Mouse (Mus musculus) liver, postnatal 0 days (tissue): Measurements from ENCODE around the gene Srl. TPM values are rescaled to one million over a fixed set of nuclear protein-coding genes. Genes with fewer than 3 reads are reported as not detected.

Source experiments
- ATAC-seq: fragments of 200-750 bp; cut with Nextera tagmentation; 2 replicates; pipeline ENCODE4 v1.8.0; 2017; ENCODE audit warnings: mild to moderate bottlenecking, moderate library complexity
- DNase-seq: peaks from one replicate; pipeline ENCODE4 v3.0.0-alpha.2; 2016
- H3K27ac ChIP-seq: fragments of 300-500 bp; sonication (generic); 2 replicates; pipeline ENCODE4 v1.5.1; 2014; ENCODE audit warnings: antibody characterized with exemption, moderate library complexity, mild to moderate bottlenecking, low read depth
- H3K27me3 ChIP-seq: fragments of 300-500 bp; sonication (generic); 2 replicates; pipeline ENCODE4 v1.6.1; 2014; ENCODE audit warnings: low read length, control low read depth, mixed read lengths; ENCODE audit not compliant: insufficient read depth
- H3K36me3 ChIP-seq: fragments of 300-500 bp; sonication (generic); replicated peaks from 2 replicates; pipeline ENCODE4 v1.6.1; 2014; ENCODE audit warnings: mild to moderate bottlenecking, control low read depth, low read length, moderate library complexity, mixed read lengths; ENCODE audit not compliant: insufficient read depth
- H3K4me1 ChIP-seq: fragments of 300-500 bp; sonication (generic); 2 replicates; pipeline ENCODE4 v1.6.1; 2014; ENCODE audit warnings: antibody characterized with exemption, mild to moderate bottlenecking, control low read depth; ENCODE audit not compliant: insufficient read depth
- H3K4me2 ChIP-seq: fragments of 300-500 bp; sonication (generic); 2 replicates; pipeline ENCODE4 v1.6.1; 2014; ENCODE audit warnings: low read depth, mild to moderate bottlenecking, low read length, moderate library complexity, mixed read lengths
- H3K4me3 ChIP-seq: fragments of 300-500 bp; sonication (generic); 2 replicates; pipeline ENCODE4 v1.5.1; 2014; ENCODE audit warnings: low read depth, low read length
- H3K9ac ChIP-seq: fragments of 300-500 bp; sonication (generic); replicated peaks from 2 replicates; pipeline ENCODE4 v1.6.1; 2014; ENCODE audit warnings: mild to moderate bottlenecking, moderate library complexity
- H3K9me3 ChIP-seq: fragments of 300-500 bp; sonication (generic); 2 replicates; pipeline ENCODE4 v1.6.1; 2016; ENCODE audit warnings: mild to moderate bottlenecking, control low read depth, low read length, mixed read lengths
- CTCF ChIP-seq: sonication (generic); IDR thresholded peaks from 2 replicates; pipeline ENCODE4 v1.5.1; 2016; ENCODE audit warnings: antibody characterized with exemption, low read depth
- EP300 ChIP-seq: IDR thresholded peaks from 2 replicates; pipeline ENCODE4 v1.6.1; 2016; ENCODE audit warnings: antibody characterized with exemption, low read depth, mild to moderate bottlenecking
- WGBS: fragments of 180-500 bp; shearing (Covaris S2); extraction: QIAGEN DNeasy Blood & Tissue Kit; methylation state at CpG from one replicate; pipeline ENCODE4 v1.1.7; 2014; ENCODE audit not compliant: insufficient replicate concordance; 5-methylcytosine and 5-hydroxymethylcytosine counted together
- polyA plus RNA-seq: library from polyadenylated mRNA; unstranded; fragments of >200 nt; fragmentation: Nextera tagmentation; extraction: Ambion mirVana; gene quantifications from 2 replicates; pipeline ENCODE4 v1.2.1, GENCODE M21; 2015

The Srl gene
- polyA plus RNA-seq, 1 experiment from 2014 or later, result 1.00 TPM

DNA sequence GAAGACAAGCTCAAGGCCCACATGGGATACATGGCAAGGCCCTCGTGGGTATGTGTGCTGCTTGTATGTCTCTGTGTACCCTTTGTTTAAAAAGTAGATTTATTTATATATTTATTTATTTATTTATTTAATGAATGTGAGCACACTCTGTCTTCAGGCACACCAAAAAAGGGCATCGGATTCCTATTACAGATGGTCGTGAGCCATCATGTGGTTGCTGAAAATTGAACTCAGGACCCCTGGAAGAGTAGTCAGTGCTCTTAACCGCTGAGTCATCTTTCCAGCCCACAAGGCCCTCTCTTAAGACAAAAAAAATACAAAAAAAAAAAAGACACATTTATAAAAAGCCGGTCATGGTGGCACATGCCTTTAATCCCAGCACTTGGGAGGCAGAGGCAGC is 6.0 kb upstream of the Srl start:
- TF ChIP-seq CTCF (no peak), EP300 (no peak)
- H3K4me1 ChIP-seq, result peaks cover 11% of the 10 kb centered on the region
- no peaks in the 10 kb centered on the region for H3K27me3 ChIP-seq
- DNase-seq (no peak), ATAC-seq (no peak)
- no peak overlapping the region for H3K27ac ChIP-seq
- peaks cover 35% of the 10 kb centered on the region for H3K36me3 ChIP-seq
- no peak overlapping the region for H3K4me3 ChIP-seq
- no peak overlapping the region for H3K9ac ChIP-seq
- H3K9me3 ChIP-seq, result no peaks in the 10 kb centered on the region
- 83% methylated on average over 5 of the region's 5 CpGs for WGBS
- H3K4me2 ChIP-seq, result no peak overlapping the region

DNA sequence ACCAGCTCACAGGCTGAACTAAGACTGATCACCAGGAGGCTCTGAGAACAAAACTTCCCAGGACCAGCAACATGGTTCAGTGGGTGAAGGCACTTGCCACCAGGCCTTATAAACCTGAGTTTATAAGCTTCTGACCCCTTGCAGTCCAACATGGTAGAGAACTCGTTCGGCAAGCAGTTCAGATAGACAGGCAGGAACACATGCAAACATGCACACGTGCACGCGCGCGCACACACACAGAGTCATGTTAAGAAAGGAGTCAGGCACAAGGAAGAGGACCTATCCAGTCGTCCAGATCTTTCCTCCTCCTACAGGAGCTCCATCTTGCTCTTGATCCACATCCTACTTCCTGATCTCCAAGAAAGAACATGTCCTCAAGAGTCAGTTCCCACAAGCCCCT is 5.2 kb upstream of the Srl start:
- DNase-seq (no peak), ATAC-seq (no peak)
- peaks cover 9% of the 10 kb centered on the region for H3K4me1 ChIP-seq
- H3K27ac ChIP-seq, result no peak overlapping the region
- TF ChIP-seq CTCF (no peak), EP300 (no peak)
- H3K4me3 ChIP-seq, result no peak overlapping the region
- H3K4me2 ChIP-seq, result no peak overlapping the region
- peaks cover 35% of the 10 kb centered on the region for H3K36me3 ChIP-seq
- no peak overlapping the region for H3K9ac ChIP-seq
- no peaks in the 10 kb centered on the region for H3K9me3 ChIP-seq
- WGBS, result 87% methylated on average over 8 of the region's 8 CpGs
- H3K27me3 ChIP-seq, result no peaks in the 10 kb centered on the region

DNA sequence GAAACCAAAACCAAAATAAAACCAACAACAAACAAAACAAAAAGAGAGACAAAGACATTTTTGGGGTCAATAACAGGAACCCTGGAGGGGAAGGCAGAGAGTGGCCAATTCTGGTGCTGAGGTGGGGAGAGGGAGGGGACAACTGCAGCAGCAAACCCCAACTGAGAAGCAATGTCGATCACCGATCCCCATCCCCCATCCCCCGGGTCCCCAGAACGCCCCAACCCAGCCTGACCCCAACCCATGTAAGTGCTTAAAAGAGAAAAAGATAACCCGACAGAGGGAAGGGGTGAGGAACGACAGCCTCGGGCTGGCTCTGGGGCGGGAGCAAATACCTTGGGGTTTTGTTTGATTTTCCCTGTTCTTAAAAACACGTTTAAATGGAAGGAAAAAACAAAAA is 3.2 kb upstream of the Srl start:
- H3K4me1 ChIP-seq, result peaks cover 6% of the 10 kb centered on the region; the same call in 1 of the 2 replicates
- H3K36me3 ChIP-seq, result peaks cover 28% of the 10 kb centered on the region
- no peaks in the 10 kb centered on the region for H3K9me3 ChIP-seq
- no peak overlapping the region for H3K27ac ChIP-seq
- no peaks in the 10 kb centered on the region for H3K27me3 ChIP-seq
- no peak for DNase-seq
- ATAC-seq, result no peak
- TF ChIP-seq CTCF (no peak), EP300 (no peak)
- no peak overlapping the region for H3K4me2 ChIP-seq
- H3K4me3 ChIP-seq, result no peak overlapping the region
- no peak overlapping the region for H3K9ac ChIP-seq
- WGBS, result 82% methylated on average over 9 of the region's 9 CpGs

DNA sequence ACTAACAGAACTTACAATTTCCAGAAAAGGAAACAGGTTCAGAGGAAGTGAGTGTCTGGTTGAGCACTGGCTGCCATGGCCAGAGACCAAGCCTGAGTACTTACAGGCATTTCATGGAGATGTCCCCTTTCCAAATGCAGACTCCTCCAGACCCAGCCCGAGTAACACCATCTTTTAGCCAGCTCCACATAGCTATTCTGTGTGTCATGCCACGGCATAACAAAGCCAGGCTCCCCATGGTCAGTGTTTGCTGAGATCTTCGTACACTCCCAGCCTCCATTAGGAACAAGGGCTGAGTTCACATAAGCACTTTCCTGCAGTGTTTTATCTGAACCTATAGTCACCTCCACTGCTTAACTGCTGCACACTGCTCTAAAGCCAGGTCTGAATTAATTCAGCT is 1.6 kb upstream of the Srl start:
- no peak for ATAC-seq
- WGBS, result 74% methylated on average over 3 of the region's 3 CpGs

DNA sequence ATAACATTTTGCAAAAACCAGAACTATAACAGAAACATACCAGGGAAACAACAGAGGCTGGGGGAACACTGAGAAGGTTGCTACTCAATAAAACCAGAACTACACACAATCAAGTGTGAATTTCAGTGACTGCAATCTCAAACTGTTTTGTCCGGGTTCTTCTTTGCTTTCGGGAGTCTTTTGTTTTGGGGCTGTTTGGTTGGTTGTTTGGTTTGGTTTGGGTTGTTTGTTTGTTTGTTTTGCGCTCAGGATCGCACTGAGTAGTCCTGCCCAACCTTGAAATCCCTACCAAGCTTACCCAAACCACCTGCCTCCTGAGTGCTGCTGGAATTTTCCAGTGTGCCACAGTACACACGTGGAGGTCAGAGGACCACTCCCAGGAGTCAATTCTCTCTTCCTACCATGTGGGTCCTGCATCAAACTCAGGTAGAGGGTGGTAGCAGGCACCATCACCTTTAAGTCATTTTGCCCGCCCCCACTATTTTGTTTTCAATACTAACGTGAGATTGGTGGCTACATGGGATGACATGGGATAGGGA is 689 bp upstream of the Srl start:
- H3K27ac ChIP-seq, result peak overlapping the region; percentile 39; the same call in 1 of the 2 replicates
- no peaks in the 10 kb centered on the region for H3K9me3 ChIP-seq
- WGBS, result 39% methylated on average over 7 of the region's 7 CpGs
- H3K4me1 ChIP-seq, result peaks cover 6% of the 10 kb centered on the region; the same call in 1 of the 2 replicates
- peaks cover 13% of the 10 kb centered on the region for H3K36me3 ChIP-seq
- H3K9ac ChIP-seq, result peak overlapping the region; percentile 46
- no peak; the same call in none of the 2 replicates for ATAC-seq
- peak overlapping the region; percentile 75 for H3K4me2 ChIP-seq
- no peak for DNase-seq
- H3K27me3 ChIP-seq, result no peaks in the 10 kb centered on the region
- no peak for TF ChIP-seq EP300
- no peak for TF ChIP-seq CTCF
- H3K4me3 ChIP-seq, result peak overlapping the region; percentile 51

More for the DNA sequence above, 1.6 kb upstream of the Srl start:
- Histone ChIP-seq H3K9ac (no peak overlapping the region), H3K4me3 (no peak overlapping the region), H3K27me3 (no peaks in the 10 kb centered on the region), H3K4me2 (no peak overlapping the region), H3K9me3 (no peaks in the 10 kb centered on the region), H3K4me1 (peaks cover 6% of the 10 kb centered on the region; the same call in 1 of the 2 replicates), H3K27ac (no peak overlapping the region), H3K36me3 (peaks cover 17% of the 10 kb centered on the region)
- TF ChIP-seq EP300 (no peak), CTCF (no peak)
- DNase-seq, result no peak

DNA sequence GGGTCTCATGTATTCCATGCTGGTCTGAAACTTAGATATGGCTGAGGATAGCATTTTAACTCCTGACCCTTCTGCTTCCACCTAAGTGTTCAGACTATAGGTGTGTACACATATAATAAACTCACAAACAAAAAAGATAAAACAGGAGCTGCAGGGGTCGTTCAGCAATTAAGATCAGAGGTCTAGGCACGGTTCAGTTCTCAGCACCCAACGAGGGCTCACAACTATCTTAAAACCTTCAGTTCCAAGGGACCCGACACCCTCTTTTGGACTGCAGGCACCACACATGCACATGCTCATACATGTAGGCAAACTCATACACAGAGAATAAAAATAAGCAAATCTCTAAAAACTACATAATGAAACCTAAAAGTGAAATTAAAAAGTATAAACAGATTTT is 583 bp downstream of the Srl start:
- Histone ChIP-seq H3K4me2 (peak overlapping the region; percentile 75), H3K27ac (no peak overlapping the region), H3K36me3 (peaks cover 10% of the 10 kb centered on the region), H3K4me3 (peak overlapping the region; percentile 51; the same call in 1 of the 2 replicates), H3K4me1 (peaks cover 6% of the 10 kb centered on the region; the same call in 1 of the 2 replicates), H3K9ac (no peak overlapping the region), H3K9me3 (no peaks in the 10 kb centered on the region), H3K27me3 (no peaks in the 10 kb centered on the region)
- DNase-seq (no peak), ATAC-seq (no peak)
- TF ChIP-seq CTCF, result no peak
- no peak for TF ChIP-seq EP300
- WGBS, result 62% methylated on average over 4 of the region's 4 CpGs
